Mouse (Mus musculus): Measurements from ENCODE around the gene Gm2007. TPM values are rescaled to one million over a fixed set of nuclear protein-coding genes. Genes with fewer than 3 reads are reported as not detected.
"Not testable (repeated sequence)": the region's sequence is repeated elsewhere in the genome, so short reads cannot be mapped to it uniquely, and the experiment has no call there.

The Gm2007 gene
- total RNA-seq (2021): not detected

DNA sequence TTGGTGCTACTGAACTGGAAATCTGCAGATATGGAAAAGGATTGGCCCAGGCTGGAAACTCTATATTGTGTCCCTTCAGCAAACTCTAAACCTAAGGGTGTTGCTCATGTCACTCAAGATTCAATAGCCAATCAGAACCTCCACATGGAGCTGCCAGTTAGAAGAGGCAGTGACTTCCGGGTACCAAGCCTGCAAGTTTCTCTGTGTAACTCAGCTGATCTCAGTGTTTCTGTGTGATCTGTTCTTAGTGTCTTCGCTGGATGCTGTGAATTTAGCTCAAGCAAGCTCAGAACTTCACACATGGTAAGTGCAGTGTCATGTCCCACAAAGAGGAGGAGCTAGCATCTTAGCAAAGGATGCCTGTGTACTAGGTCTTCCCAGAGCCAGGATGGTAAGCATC is at the start of gene Gm2007:
Gm2007 (plus strand) TSS at position 301 of the 400 bp plus-strand sequence.
- DNase-seq: not testable (repeated sequence)

- not testable (repeated sequence) for DNase-seq
These were observed 37.8 kb upstream of the Gm2007 start, which contains the start of gene Zfp969 for GRCm38 (mm10) chr2:175703546-175703945. Gene Zfp969, minus strand, starts transcription at chr2:175703646.

DNA sequence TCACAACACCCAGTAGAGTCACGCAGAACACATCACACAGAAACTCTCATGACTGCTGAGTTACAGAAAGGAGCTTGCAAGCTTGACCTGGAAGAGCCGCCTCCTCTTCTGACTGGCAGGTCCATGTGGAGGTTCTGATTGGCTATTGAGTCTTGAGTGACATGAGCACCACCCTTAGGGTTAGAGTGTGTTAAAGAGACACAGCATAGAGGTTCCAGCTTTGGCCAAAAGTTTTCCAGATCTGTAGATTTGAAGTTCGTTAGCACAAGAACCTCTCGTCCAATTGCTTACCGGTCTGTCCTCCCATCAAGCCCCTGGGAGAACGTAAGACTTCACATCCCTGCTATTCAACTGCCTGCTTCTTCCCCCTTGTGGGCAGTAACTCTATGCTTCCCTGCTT is 59.7 kb downstream of the Gm2007 start, which contains the start of gene Gm14288:
Gm14288 (minus strand) TSS at position 101 of the 400 bp plus-strand sequence.
- DNase-seq: not testable (repeated sequence)

Other genes starting within 250 kb of the Gm2007 start
- gene Gm11007, start 97.6 kb upstream of the Gm2007 start, total RNA-seq (2021): not detected
- gene Zfp969, start 37.9 kb upstream of the Gm2007 start, total RNA-seq (2021): not detected
- 10 to 100 TPM in 1 of 2 experiments, 1 to 10 TPM in 1; 3.8 to 12.5 TPM for gene Gm14288, start 59.6 kb downstream of the Gm2007 start, total RNA-seq (2021)
- 10 to 100 TPM; 55.9 to 65.0 TPM for gene Gm6710, start 127.7 kb downstream of the Gm2007 start, total RNA-seq (2021)
- 1 to 10 TPM; 6.9 to 7.0 TPM for gene Zfp966, start 189.6 kb downstream of the Gm2007 start, total RNA-seq (2021)
- 10 to 100 TPM; 56.3 to 56.8 TPM for gene Gm2026, start 223.8 kb downstream of the Gm2007 start, total RNA-seq (2021)

Data from layer of hippocampus, postnatal 36 days (tissue).